Mouse (Mus musculus) hindbrain, embryonic 14.5 days (tissue): Measurements from ENCODE around the gene Copg1. TPM values are rescaled to one million over a fixed set of nuclear protein-coding genes. Genes with fewer than 3 reads are reported as not detected.

Experiments used
- ATAC-seq: fragments of 200-750 bp; cut with Nextera tagmentation; 2 replicates; pipeline ENCODE4 v1.8.0; 2017; ENCODE audit warnings: moderate number of reproducible peaks, mild to moderate bottlenecking, moderate TSS enrichment, moderate library complexity; ENCODE audit not compliant: low FRiP score
- DNase-seq: peaks from one replicate; pipeline ENCODE4 v3.0.0-alpha.2; 2015; ENCODE audit warnings: low spot score
- H3K27ac ChIP-seq: fragments of 300-500 bp; sonication (generic); 2 replicates; pipeline ENCODE4 v1.5.1; 2014; ENCODE audit warnings: mild to moderate bottlenecking, moderate library complexity
- H3K27me3 ChIP-seq: fragments of 300-500 bp; sonication (generic); 2 replicates; pipeline ENCODE4 v1.6.1; 2014; ENCODE audit warnings: mild to moderate bottlenecking, low read length, mixed read lengths; ENCODE audit not compliant: control insufficient read depth, insufficient read depth
- H3K36me3 ChIP-seq: fragments of 300-500 bp; sonication (generic); replicated peaks from 2 replicates; pipeline ENCODE4 v1.6.1; 2014; ENCODE audit not compliant: control insufficient read depth, insufficient read depth
- H3K4me1 ChIP-seq: fragments of 300-500 bp; sonication (generic); replicated peaks from 2 replicates; pipeline ENCODE4 v1.6.1; 2014; ENCODE audit warnings: antibody characterized with exemption, low read length, mixed read lengths; ENCODE audit not compliant: control insufficient read depth, insufficient read depth
- H3K4me2 ChIP-seq: fragments of 300-500 bp; sonication (generic); replicated peaks from 2 replicates; pipeline ENCODE4 v1.6.1; 2014; ENCODE audit warnings: mild to moderate bottlenecking, moderate library complexity
- H3K4me3 ChIP-seq: fragments of 300-500 bp; sonication (generic); replicated peaks from 2 replicates; pipeline ENCODE4 v1.5.1; 2014; ENCODE audit warnings: mild to moderate bottlenecking, low read length
- H3K9ac ChIP-seq: fragments of 300-500 bp; sonication (generic); 2 replicates; pipeline ENCODE4 v1.6.1; 2014
- H3K9me3 ChIP-seq: fragments of 300-500 bp; sonication (generic); 2 replicates; pipeline ENCODE4 v1.6.1; 2016; ENCODE audit warnings: low read length; ENCODE audit not compliant: control insufficient read depth
- WGBS: fragments of 180-500 bp; shearing (Covaris S2); extraction: QIAGEN DNeasy Blood & Tissue Kit; methylation state at CpG from one replicate; pipeline ENCODE4 v1.1.7; 2014; 5-methylcytosine and 5-hydroxymethylcytosine counted together
- polyA plus RNA-seq: library from polyadenylated mRNA; unstranded; fragments of >200 nt; fragmentation: Nextera tagmentation; extraction: Ambion mirVana; gene quantifications from 2 replicates; pipeline ENCODE4 v1.2.1, GENCODE M21; 2014

The Copg1 gene
- polyA plus RNA-seq, 1 experiment from 2014 or later: 203 TPM

- Histone ChIP-seq H3K36me3 (no peaks in the 10 kb centered on the region), H3K27me3 (no peaks in the 10 kb centered on the region), H3K9ac (no peak overlapping the region), H3K4me3 (no peak overlapping the region), H3K9me3 (no peaks in the 10 kb centered on the region), H3K4me2 (no peak overlapping the region), H3K27ac (no peak overlapping the region), H3K4me1 (no peaks in the 10 kb centered on the region)
- DNase-seq (no peak), ATAC-seq (no peak)
- WGBS: 89% methylated on average over 7 of the region's 7 CpGs
Observed at GRCm38 (mm10) chr6:87871240-87871639, 16.4 kb upstream of the Copg1 start.

DNA sequence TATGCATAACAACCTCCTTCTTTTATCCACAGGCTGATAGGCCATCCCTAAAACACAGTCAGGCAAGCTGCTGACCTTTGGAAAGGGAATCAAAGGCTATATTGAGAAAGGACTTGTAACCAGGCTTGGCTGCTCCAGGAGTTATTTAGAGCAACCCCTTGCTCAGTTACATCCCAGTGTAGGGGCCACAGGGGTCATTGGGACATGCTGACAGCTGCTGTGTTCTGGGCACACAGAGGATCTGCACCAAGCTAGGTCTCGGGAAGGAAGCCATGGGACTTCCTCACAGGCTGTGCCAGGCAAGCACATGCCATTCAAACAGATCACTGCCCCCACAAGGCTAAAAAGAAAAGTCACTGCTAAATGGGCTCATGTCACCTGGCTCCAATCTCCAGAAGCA, 14.5 kb upstream of the Copg1 start:
- Histone ChIP-seq H3K27ac (no peak overlapping the region), H3K4me2 (no peak overlapping the region), H3K4me1 (no peaks in the 10 kb centered on the region), H3K36me3 (no peaks in the 10 kb centered on the region), H3K9ac (no peak overlapping the region), H3K27me3 (no peaks in the 10 kb centered on the region), H3K4me3 (no peak overlapping the region), H3K9me3 (no peaks in the 10 kb centered on the region)
- ATAC-seq: no peak
- no peak for DNase-seq
- 41% methylated on average over 1 of the region's 1 CpGs for WGBS

DNA sequence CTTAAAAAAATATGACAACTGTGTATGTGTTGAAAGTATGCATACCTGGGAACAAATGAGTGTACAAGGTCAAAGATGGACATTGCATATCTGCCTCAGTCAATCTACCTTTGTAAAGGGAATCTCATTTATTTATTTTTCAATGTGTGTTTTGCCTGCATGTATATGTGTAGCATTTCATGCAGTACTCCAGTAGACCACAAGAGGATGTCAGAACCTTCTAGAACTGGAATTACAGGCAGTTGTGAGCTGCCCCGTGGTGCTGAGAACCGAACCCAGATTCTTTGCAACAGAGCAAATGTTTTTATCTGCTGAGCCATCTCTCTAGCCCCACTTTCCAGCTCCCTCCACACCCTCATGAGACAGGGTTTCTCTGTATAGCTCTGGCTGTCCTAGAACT, 13.7 kb upstream of the Copg1 start:
- H3K36me3 ChIP-seq: no peaks in the 10 kb centered on the region
- DNase-seq (no peak), ATAC-seq (no peak)
- no peak overlapping the region for H3K9ac ChIP-seq
- no peak overlapping the region for H3K4me2 ChIP-seq
- H3K27ac ChIP-seq: no peak overlapping the region
- no peaks in the 10 kb centered on the region for H3K27me3 ChIP-seq
- 89% methylated on average over 2 of the region's 2 CpGs for WGBS
- no peaks in the 10 kb centered on the region for H3K4me1 ChIP-seq
- no peaks in the 10 kb centered on the region for H3K9me3 ChIP-seq
- no peak overlapping the region for H3K4me3 ChIP-seq

DNA sequence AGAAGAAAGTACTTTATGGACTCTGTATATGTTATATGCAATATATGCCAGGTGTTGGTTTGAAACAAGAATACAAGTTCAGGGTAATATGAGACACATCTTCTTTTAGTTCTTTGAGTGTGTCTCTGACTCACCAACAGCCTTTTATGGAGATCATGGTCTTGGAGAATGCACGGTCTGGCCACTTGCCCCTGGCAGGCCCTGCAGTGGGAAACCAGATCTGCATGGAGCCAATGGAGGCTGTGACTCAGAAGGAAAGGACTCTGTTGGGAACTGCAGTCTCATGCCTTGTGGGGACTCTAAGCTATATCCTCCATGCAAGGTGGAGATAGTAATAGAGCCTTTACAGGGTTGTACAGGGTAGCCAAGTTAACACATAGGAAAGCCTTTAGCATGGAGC, 12.5 kb upstream of the Copg1 start:
- Histone ChIP-seq H3K27me3 (no peaks in the 10 kb centered on the region), H3K27ac (no peak overlapping the region), H3K4me2 (no peak overlapping the region), H3K36me3 (no peaks in the 10 kb centered on the region), H3K9ac (no peak overlapping the region), H3K9me3 (no peaks in the 10 kb centered on the region), H3K4me3 (no peak overlapping the region), H3K4me1 (no peaks in the 10 kb centered on the region)
- WGBS: 83% methylated on average over 1 of the region's 1 CpGs
- DNase-seq: no peak
- ATAC-seq: no peak

DNA sequence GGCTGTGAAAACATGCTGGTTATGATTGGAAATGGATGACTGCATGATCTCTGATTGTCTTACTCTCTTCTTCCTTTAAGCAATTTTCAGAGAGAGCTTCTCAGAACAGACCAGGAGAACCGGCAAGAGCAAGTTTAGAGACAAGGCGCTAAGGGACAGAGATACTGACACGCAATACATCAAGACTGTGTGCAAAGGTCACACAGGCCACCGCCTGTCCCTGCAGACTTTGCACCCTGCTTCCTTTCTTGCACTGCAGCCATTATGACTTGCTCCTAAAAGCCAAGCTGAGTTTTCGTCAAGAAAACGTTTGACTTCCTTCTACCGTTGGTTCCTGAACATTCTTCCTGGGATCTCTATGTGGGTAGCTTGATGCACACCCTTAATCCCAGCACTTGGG, 12.1 kb upstream of the Copg1 start:
- Histone ChIP-seq H3K27me3 (no peaks in the 10 kb centered on the region), H3K9me3 (no peaks in the 10 kb centered on the region), H3K4me1 (no peaks in the 10 kb centered on the region), H3K4me3 (no peak overlapping the region), H3K27ac (no peak overlapping the region), H3K4me2 (no peak overlapping the region), H3K36me3 (no peaks in the 10 kb centered on the region), H3K9ac (no peak overlapping the region)
- ATAC-seq: no peak
- 89% methylated on average over 7 of the region's 7 CpGs for WGBS
- DNase-seq: no peak

- Histone ChIP-seq H3K36me3 (no peaks in the 10 kb centered on the region), H3K4me1 (no peaks in the 10 kb centered on the region), H3K27me3 (no peaks in the 10 kb centered on the region), H3K27ac (no peak overlapping the region), H3K4me2 (no peak overlapping the region), H3K9ac (no peak overlapping the region), H3K4me3 (no peak overlapping the region), H3K9me3 (no peaks in the 10 kb centered on the region)
- no peak for DNase-seq
- no peak for ATAC-seq
- WGBS: 86% methylated on average over 13 of the region's 13 CpGs
Observed at GRCm38 (mm10) chr6:87876068-87876643, 11.5 kb upstream of the Copg1 start.

- H3K9ac ChIP-seq: no peak overlapping the region
- WGBS: 68% methylated on average over 4 of the region's 4 CpGs
- ATAC-seq: no peak
Observed at GRCm38 (mm10) chr6:87879010-87879409, 8.6 kb upstream of the Copg1 start.

DNA sequence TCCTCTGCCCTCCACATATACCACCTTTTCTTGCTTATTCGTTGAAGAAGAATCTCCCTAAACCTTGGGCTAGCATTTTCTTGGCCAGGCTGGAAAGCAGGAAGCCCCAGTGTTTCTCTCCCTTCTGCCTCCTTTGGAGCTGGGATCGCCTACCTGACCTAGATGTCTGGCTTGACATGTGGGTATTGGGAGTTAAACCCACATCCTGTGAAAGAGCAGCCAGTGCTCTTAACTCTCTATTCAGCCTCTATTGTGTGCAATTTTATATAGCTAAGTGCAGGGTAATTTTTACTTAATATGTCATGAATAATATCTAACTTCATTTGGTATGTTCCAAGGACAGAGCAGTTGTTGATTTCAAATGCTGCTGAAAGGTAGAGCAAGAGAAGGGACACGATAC, 8.0 kb upstream of the Copg1 start:
- Histone ChIP-seq H3K36me3 (no peaks in the 10 kb centered on the region), H3K9me3 (no peaks in the 10 kb centered on the region), H3K4me3 (no peak overlapping the region), H3K9ac (no peak overlapping the region), H3K27ac (no peak overlapping the region), H3K4me1 (0 out of 2 replicates have a peak, but pooled peaks cover 3% of the 10 kb centered on the region), H3K27me3 (no peaks in the 10 kb centered on the region), H3K4me2 (no peak overlapping the region)
- ATAC-seq: no peak
- 72% methylated on average over 3 of the region's 3 CpGs for whole genome bisulfite sequencing
- DNase-seq: no peak

More at GRCm38 (mm10) chr6:87879010-87879409, 8.6 kb upstream of the Copg1 start:
- Histone ChIP-seq H3K27ac (no peak overlapping the region), H3K27me3 (no peaks in the 10 kb centered on the region), H3K4me2 (no peak overlapping the region), H3K36me3 (no peaks in the 10 kb centered on the region), H3K4me1 (0 out of 2 replicates have a peak, but pooled peaks cover 3% of the 10 kb centered on the region), H3K4me3 (no peak overlapping the region), H3K9me3 (no peaks in the 10 kb centered on the region)
- DNase-seq: no peak

DNA sequence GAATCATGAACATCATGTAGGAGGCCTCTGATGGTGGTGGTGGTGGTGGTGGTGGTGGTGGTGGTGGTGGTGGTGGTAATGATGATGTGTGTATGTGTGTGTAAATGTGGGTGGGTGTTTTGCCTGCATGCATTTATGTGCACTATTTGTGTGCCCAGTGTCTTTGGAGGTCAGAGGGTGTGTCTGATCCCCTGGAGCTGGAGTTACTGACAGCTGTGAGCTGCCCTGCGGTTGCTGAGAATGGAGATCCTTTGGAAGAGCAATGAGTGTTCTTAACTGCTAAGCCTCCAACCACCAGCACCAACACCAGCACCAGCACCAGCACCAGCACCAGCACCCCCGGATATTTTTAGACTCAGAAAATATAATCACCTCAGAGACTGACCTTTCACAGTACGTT, 5.4 kb upstream of the Copg1 start:
- Histone ChIP-seq H3K4me3 (no peak overlapping the region), H3K9me3 (no peaks in the 10 kb centered on the region), H3K4me2 (no peak overlapping the region), H3K27me3 (no peaks in the 10 kb centered on the region), H3K9ac (no peak overlapping the region), H3K36me3 (no peaks in the 10 kb centered on the region), H3K27ac (no peak overlapping the region), H3K4me1 (0 out of 2 replicates have a peak, but pooled peaks cover 3% of the 10 kb centered on the region)
- ATAC-seq (no peak), DNase-seq (no peak)
- WGBS: 79% methylated on average over 3 of the region's 3 CpGs

- no peak overlapping the region for H3K4me2 ChIP-seq
- WGBS: 53% methylated on average over 4 of the region's 4 CpGs
- DNase-seq: peak; percentile 25
- no peaks in the 10 kb centered on the region for H3K27me3 ChIP-seq
- H3K9me3 ChIP-seq: no peaks in the 10 kb centered on the region
- no peak overlapping the region for H3K4me3 ChIP-seq
- 0 out of 2 replicates have a peak, but pooled peaks cover 3% of the 10 kb centered on the region for H3K4me1 ChIP-seq
- H3K27ac ChIP-seq: no peak overlapping the region
- no peak overlapping the region for H3K9ac ChIP-seq
- ATAC-seq: no peak
- no peaks in the 10 kb centered on the region for H3K36me3 ChIP-seq
Observed at GRCm38 (mm10) chr6:87882816-87883215, 4.8 kb upstream of the Copg1 start.
